Mouse (Mus musculus): ENCODE data around the gene Hsp90ab1. TPM values are rescaled to one million over a fixed set of nuclear protein-coding genes. Genes with fewer than 3 reads are reported as not detected.

Gene Hsp90ab1
- polyA plus RNA-seq, 1 experiment from 2014 or later = 2,210 TPM

DNA sequence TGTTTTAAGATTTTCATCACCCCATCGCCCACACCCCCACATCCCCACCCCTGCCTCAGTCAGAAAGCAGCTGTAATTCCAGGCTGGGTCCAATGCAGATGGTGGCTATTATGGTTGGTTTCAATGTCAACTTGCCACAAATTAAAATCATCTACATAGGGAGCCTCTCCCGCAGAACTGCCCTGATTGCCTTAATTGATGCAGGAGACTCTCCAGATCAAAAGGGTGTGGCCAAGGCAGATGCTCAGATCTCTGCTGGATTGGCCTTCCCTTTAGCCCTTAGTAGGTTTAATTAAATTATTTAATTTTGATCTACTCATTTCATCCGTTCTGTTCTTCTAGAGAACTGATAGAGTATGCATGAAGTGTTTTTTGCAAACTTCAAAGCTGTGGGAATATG lies 29.9 kb upstream of the Hsp90ab1 start:
- peaks cover 58% of the 10 kb centered on the region for H3K27me3 ChIP-seq (ENCODE audit: poor library complexity, severe bottlenecking)
- 0 out of 2 replicates have a peak, but pooled peaks cover 4% of the 10 kb centered on the region for H3K9me3 ChIP-seq
- no peak overlapping the region for H3K4me3 ChIP-seq
- peaks cover 37% of the 10 kb centered on the region for H3K4me1 ChIP-seq
- H3K27ac ChIP-seq = no peak overlapping the region
- no peaks in the 10 kb centered on the region for H3K36me3 ChIP-seq (replicated peaks)
- 81% methylated on average over 3 of the region's 3 CpGs for WGBS
- no peak for DNase-seq (ENCODE audit: extremely low spot score, low spot score)

DNA sequence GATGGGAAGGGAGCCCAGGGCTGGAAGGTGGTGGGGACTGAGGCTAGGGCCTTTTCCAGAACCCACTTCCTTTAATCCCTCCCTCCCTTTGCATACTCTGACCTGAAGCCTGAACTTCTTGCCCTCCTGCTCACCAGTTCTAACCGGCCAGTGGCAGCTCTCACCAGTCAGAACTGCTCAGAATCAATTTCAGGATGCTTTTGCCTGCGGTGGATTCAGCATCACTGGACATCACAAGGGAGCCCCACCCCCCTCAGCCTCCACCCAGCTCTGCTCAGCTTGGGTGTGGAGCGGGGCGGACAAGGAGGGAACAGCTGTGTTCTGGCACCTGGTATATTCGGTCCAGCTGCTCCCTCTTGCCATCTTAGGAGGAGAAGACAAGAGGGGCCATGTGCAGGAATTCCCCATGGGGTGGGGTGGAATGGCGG lies 28.8 kb upstream of the Hsp90ab1 start, which contains the start of gene Mymx:
Gene Mymx, minus strand, starts transcription at position 226 of the 428 bp plus-strand sequence.
- 31% methylated on average over 6 of the region's 6 CpGs for WGBS
- H3K36me3 ChIP-seq (replicated peaks) = no peaks in the 10 kb centered on the region
- H3K27me3 ChIP-seq (ENCODE audit: poor library complexity, severe bottlenecking) = peaks cover 69% of the 10 kb centered on the region
- H3K4me1 ChIP-seq = peaks cover 47% of the 10 kb centered on the region
- DNase-seq (ENCODE audit: extremely low spot score, low spot score) = no peak
- H3K9me3 ChIP-seq = no peaks in the 10 kb centered on the region
- peak within 1 kb of the TSS; percentile 28 for H3K4me3 ChIP-seq
- peak within 1 kb of the TSS; percentile 71 for H3K27ac ChIP-seq

DNA sequence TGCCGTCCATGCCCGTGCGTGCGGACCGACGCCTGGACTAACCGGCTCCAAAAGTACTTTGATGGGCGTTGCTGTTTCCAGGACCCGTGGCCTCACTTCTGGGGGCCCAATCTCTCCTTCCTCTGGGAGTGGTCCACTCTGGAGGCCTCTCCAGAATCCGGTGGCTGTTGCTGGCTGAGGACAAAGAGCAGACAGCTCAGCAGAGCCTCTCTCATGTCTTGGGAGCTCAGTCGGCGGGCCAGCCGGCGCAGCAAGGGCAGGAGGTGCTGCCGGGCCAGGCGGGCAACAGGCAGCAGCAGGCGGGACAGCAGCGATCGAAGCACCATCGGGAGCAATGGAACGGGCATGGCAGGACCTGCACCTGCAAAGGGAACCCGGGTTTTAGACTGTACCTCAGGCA lies 28.3 kb upstream of the Hsp90ab1 start:
- DNase-seq (ENCODE audit: extremely low spot score, low spot score) = no peak
- no peaks in the 10 kb centered on the region for H3K9me3 ChIP-seq
- no peaks in the 10 kb centered on the region for H3K36me3 ChIP-seq (replicated peaks)
- H3K27ac ChIP-seq = peak overlapping the region; percentile 71
- peaks cover 74% of the 10 kb centered on the region for H3K27me3 ChIP-seq (ENCODE audit: poor library complexity, severe bottlenecking)
- WGBS = 8% methylated on average over 22 of the region's 22 CpGs
- peak overlapping the region; percentile 28 for H3K4me3 ChIP-seq
- H3K4me1 ChIP-seq = peaks cover 53% of the 10 kb centered on the region

DNA sequence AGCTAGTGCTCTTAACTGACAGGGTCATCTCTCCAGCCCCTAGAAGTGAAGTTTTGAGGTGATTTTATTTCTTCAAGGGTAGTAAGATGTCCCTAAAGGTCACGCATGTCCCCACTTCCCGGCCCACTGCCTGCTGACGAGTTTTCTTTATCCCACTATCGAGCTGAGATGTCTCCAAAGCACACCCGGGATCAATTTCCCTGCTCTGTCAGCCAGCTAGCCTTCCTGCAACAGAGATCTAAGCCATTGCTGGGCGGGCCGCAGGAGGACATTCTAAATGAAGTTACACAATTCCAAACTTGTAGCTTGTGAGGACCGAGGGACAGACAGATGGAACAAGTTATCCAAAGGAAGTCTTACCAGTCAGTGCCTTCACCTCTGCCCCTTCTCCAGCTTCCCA lies 27.2 kb upstream of the Hsp90ab1 start:
- Histone ChIP-seq H3K27me3 (ENCODE audit: poor library complexity, severe bottlenecking) (peaks cover 85% of the 10 kb centered on the region), H3K4me1 (peaks cover 64% of the 10 kb centered on the region), H3K36me3 (replicated peaks) (no peaks in the 10 kb centered on the region), H3K27ac (no peak overlapping the region; the same call in 1 of the 2 replicates), H3K9me3 (no peaks in the 10 kb centered on the region), H3K4me3 (no peak overlapping the region)
- no peak for DNase-seq (ENCODE audit: extremely low spot score, low spot score)
- WGBS = 38% methylated on average over 8 of the region's 8 CpGs

DNA sequence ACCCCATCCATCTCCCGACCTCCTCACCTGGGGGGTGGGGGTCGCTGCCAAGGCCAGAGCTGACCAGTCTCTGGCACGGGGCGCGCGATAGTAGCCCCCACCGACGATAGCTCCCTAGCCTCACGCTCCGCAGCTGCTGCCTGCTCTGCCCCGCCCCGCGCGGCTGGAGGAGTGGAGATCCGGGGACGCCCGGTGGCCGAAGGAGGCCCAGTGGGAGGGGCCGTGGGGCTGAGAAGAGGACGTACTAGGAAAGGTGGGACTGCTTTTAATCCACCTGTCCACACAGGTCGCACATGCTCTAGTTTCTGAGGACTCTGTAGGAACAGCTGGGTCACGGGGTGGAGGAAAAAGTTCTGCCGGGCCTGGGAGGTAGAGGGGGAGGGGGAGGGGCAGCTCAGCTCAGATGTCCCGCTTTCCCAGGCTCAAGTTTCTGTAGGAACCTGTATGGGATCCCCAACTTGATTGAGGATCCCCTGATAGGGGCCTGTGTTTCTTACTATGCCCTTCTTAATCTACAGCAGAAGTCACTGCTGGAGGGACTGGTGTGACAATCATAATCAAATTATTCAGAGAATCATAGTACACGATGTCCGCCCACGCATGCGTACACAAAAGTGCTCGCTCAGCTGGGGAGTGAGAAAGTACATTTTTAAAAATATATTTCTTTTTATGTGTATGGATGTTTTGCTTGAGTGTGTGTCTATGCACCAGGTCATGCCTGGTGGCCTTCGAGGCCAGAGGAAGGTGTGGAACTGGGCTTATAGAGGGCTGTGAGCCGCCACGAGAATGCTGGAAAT lies 26.6 kb upstream of the Hsp90ab1 start, which contains the start of gene Slc29a1:
Gene Slc29a1, minus strand, starts transcription at position 161 of the 797 bp plus-strand sequence.
- H3K27me3 ChIP-seq (ENCODE audit: poor library complexity, severe bottlenecking) = peaks cover 91% of the 10 kb centered on the region
- DNase-seq (ENCODE audit: extremely low spot score, low spot score) = no peak
- no peaks in the 10 kb centered on the region for H3K9me3 ChIP-seq
- H3K4me1 ChIP-seq = peaks cover 70% of the 10 kb centered on the region
- no peaks in the 10 kb centered on the region for H3K36me3 ChIP-seq (replicated peaks)
- H3K4me3 ChIP-seq = peak within 1 kb of the TSS; percentile 48
- H3K27ac ChIP-seq = peak within 1 kb of the TSS; percentile 70
- WGBS = 11% methylated on average over 32 of the region's 32 CpGs

DNA sequence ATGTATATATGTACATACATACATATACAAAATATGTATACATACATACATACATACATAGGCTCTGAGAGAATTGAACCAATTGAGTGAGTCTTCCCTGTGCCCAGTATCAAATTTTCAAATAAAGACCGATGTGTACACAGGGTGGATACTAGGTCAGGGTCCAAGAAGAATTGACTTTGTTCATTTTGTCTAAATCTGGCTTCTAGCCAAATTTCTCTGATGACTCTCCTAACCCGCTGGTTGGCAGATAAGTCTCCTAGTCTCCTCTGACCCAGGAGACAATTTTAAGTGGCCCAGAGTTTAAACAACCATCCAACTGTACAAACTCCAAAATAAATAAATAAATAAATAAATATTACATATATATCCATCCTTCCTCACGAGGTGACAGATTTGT lies 25.8 kb upstream of the Hsp90ab1 start:
- Histone ChIP-seq H3K27me3 (ENCODE audit: poor library complexity, severe bottlenecking) (peaks cover 99% of the 10 kb centered on the region), H3K27ac (peak overlapping the region; percentile 70; the same call in 1 of the 2 replicates), H3K4me1 (peaks cover 77% of the 10 kb centered on the region)

DNA sequence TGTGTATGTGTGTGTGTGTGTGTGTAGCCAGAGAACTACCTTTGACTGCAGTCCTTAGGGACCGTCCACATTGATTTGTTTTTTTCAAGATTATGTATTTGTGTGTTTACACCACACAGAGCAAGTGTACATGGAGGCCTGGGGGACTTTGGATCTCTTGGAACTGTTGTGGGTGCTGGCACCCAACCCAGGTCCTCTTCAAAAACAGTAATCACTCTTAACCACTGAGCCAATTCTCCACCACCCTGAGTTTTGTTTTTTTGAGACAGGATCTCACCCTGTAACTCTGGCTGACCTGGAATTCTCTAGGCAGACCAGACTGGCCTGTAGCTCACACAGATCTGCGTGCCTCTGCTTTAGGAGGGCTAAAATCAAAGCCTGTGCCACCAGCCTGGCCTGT lies 25.3 kb upstream of the Hsp90ab1 start:
- Histone ChIP-seq H3K9me3 (no peaks in the 10 kb centered on the region), H3K36me3 (replicated peaks) (no peaks in the 10 kb centered on the region), H3K27ac (no peak overlapping the region), H3K4me1 (peaks cover 82% of the 10 kb centered on the region), H3K27me3 (ENCODE audit: poor library complexity, severe bottlenecking) (peaks cover 99% of the 10 kb centered on the region), H3K4me3 (no peak overlapping the region)
- WGBS = 93% methylated on average over 2 of the region's 2 CpGs
- DNase-seq (ENCODE audit: extremely low spot score, low spot score) = no peak

More for the DNA sequence above, 25.8 kb upstream of the Hsp90ab1 start:
- no peak for DNase-seq (ENCODE audit: extremely low spot score, low spot score)
- Histone ChIP-seq H3K36me3 (replicated peaks) (no peaks in the 10 kb centered on the region), H3K9me3 (no peaks in the 10 kb centered on the region), H3K4me3 (peak overlapping the region; percentile 48)
- WGBS = 62% methylated on average over 3 of the region's 3 CpGs

DNA sequence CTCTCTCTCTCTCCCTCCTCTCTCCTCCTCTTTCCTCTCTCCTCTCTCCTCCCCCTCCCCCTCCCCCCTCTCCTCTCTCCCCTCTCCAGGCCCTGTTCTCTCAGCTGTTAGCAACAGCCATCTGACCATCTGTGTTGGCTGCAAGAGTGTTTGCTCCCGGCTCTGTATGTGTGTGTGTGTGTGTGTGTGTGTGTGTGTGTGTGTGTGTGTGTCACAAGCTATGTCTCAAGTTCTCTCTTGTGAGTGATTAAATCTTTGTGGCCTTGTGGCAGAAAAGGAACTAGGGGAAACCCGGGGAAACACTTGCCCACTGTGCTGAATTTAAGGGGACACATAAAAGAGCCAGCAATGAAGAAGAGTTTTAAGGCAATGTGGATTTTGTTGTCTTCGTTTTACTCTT lies 24.7 kb upstream of the Hsp90ab1 start:
- H3K27ac ChIP-seq = no peak overlapping the region
- no peak for DNase-seq (ENCODE audit: extremely low spot score, low spot score)
- peaks cover 100% of the 10 kb centered on the region for H3K27me3 ChIP-seq (ENCODE audit: poor library complexity, severe bottlenecking)
- 54% methylated on average over 3 of the region's 3 CpGs for WGBS
- no peaks in the 10 kb centered on the region for H3K36me3 ChIP-seq (replicated peaks)
- H3K4me3 ChIP-seq = no peak overlapping the region
- peaks cover 88% of the 10 kb centered on the region for H3K4me1 ChIP-seq
- no peaks in the 10 kb centered on the region for H3K9me3 ChIP-seq

DNA sequence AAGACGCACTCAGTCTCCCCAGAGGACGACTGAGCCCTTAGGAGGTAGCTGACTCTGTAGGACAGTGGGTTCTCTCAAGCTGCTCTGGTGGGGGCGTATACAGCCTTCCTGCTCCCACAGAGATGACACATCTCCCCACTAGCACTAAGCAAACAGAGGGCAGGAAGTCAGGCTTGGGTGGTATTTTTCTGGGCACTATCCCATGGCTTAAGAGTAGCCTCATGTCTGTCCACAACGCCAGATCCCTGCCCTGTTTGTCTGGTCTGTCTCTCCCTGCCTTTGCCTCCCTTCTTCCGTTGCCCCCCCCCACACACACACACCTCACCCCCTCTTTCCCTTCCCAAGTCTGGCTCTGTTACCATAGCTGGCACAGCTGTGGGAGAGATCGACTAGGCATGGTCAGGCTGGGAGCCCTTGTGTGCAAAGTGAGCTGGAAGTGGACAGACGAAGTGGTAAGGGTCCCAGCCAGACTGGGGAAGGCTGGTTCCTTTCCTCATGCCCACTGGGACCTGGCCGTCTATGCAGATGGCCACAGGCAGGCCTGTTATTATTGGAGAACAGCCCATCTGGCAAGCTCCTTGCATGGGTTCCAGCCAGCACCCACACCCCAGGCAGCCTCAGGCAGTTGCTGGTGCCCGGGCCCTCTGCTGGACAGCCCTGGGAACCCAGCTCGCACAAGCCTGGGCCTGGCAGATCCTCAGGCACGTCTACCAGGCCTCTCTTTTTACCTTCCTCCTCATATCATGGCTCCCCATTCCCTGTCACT lies 23.7 kb upstream of the Hsp90ab1 start:
- peaks cover 100% of the 10 kb centered on the region for H3K27me3 ChIP-seq (ENCODE audit: poor library complexity, severe bottlenecking)
- peaks cover 93% of the 10 kb centered on the region for H3K4me1 ChIP-seq
- DNase-seq (ENCODE audit: extremely low spot score, low spot score) = no peak
- H3K4me3 ChIP-seq = peak overlapping the region; percentile 65; the same call in 1 of the 2 replicates
- H3K27ac ChIP-seq = peak overlapping the region; percentile 86
- 26% methylated on average over 11 of the region's 11 CpGs for WGBS
- no peaks in the 10 kb centered on the region for H3K9me3 ChIP-seq
- H3K36me3 ChIP-seq (replicated peaks) = no peaks in the 10 kb centered on the region

DNA sequence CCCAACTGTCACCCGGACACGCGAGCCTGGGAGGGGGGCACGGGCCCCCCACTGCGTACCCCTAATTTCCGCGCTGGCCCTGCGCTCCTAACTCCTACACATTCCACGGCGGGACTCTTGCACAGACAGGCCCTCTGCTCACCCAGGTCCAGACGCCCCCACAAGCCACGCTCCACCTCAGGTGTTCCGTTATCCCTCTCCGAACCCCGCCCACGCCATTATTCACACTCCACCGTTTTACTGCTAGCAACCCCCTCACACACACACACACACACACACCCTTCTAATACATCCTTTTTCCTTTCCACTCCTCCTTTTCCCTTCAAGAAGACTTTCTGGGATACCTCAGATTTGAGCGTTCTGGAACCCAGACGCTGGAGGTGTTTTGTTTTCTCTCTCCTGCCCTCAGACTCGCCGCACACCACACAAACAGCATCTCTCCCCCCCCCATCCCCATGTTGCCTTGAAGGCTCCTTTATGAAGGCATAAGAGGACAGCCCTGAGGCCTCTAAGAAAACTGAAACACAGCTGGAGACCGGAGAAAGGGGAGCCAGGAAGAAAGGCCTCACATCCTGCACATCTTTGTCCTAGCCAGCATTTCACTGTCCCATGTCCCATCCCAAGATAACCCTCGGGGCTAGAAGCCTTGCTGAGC lies 22.8 kb upstream of the Hsp90ab1 start:
- 3% methylated on average over 23 of the region's 23 CpGs for WGBS

DNA sequence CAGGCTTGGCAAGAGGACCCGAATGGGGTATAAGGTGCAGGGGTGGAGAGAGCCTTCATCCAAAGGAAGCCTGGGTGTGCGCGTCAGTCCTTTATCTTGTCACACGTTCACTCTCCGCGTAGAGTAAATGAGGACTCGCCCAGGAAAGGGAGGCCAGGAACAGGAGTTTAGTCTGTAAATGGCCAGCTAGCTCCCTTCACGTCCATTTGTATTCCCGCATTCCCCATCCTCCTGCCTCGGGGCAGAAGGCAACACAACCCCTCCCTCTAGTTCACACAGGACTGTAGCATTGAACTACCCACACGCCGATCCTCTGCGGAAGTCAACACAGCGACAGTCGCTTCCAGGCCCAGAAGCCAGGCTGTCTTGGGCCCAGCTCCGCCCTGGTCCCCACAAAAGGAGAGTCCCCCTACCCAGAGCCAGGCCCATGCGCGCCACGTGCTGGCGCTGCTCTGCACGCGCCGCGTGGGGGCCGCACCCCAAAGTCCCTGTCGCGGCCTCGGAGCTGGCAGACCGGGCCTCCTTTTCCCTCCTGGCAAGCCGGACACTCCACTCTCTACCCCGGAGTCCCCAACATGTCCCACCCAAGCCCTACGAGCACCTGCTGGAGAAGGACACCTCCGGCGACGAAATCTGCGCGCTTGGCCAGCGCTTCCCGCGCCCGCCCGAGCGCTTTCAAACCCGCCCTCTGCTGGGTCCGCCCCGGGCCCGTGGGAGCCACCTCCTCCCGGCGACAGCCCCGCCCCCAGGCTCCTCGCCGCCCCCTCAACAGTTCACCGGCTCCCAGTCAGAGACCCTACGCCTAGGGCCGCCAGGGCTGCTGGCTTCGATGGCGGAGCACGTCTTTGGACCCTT lies 22.0 kb upstream of the Hsp90ab1 start:
- Histone ChIP-seq H3K27me3 (ENCODE audit: poor library complexity, severe bottlenecking) (peaks cover 88% of the 10 kb centered on the region), H3K4me1 (peaks cover 84% of the 10 kb centered on the region), H3K9me3 (no peaks in the 10 kb centered on the region), H3K36me3 (replicated peaks) (peaks cover 2% of the 10 kb centered on the region), H3K27ac (peak overlapping the region; percentile 86), H3K4me3 (peak overlapping the region; percentile 65)
- 1% methylated on average over 58 of the region's 58 CpGs for WGBS
- DNase-seq (ENCODE audit: extremely low spot score, low spot score) = peak; percentile 78

More for the DNA sequence above, 22.8 kb upstream of the Hsp90ab1 start:
- no peak for DNase-seq (ENCODE audit: extremely low spot score, low spot score)
- H3K27me3 ChIP-seq (ENCODE audit: poor library complexity, severe bottlenecking) = peaks cover 96% of the 10 kb centered on the region
- H3K4me3 ChIP-seq = peak overlapping the region; percentile 65
- H3K27ac ChIP-seq = peak overlapping the region; percentile 86
- H3K4me1 ChIP-seq = peaks cover 91% of the 10 kb centered on the region
- no peaks in the 10 kb centered on the region for H3K9me3 ChIP-seq
- H3K36me3 ChIP-seq (replicated peaks) = no peaks in the 10 kb centered on the region

DNA sequence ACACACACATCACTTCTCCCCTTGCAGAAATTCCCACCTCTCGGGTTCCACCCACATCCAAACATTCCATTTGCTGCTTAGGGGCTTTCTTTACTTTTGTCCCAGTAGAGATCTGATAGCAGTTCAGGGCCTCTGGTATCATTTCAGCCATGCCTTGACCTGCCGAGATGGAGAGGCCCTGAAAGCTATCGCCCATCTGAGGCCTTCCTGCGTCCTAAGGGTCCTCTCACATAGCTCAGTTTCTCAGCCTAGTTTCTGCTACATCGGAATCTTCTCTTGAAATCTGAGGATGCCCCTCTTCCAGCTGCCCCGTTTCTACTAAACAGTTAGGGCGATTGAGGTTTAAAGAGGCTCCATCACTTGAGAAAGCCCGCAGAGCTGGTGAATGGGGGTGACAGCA lies 21.1 kb upstream of the Hsp90ab1 start:
- Histone ChIP-seq H3K27me3 (ENCODE audit: poor library complexity, severe bottlenecking) (peaks cover 79% of the 10 kb centered on the region), H3K27ac (0 out of 2 replicates have a peak overlapping the region, but pooled peaks have one; percentile 86), H3K36me3 (replicated peaks) (peaks cover 11% of the 10 kb centered on the region), H3K9me3 (no peaks in the 10 kb centered on the region), H3K4me3 (peak overlapping the region; percentile 65), H3K4me1 (peaks cover 75% of the 10 kb centered on the region)
- 45% methylated on average over 8 of the region's 8 CpGs for WGBS
- no peak for DNase-seq (ENCODE audit: extremely low spot score, low spot score)
